Mouse (Mus musculus) testis, adult 2 months (tissue): ENCODE measurements around the gene Imp3. TPM values are rescaled to one million over a fixed set of nuclear protein-coding genes. Genes with fewer than 3 reads are reported as not detected.
A peak's percentile ranks its signal among the peaks of the same experiment; 100 is the strongest.
"Not testable (repeated sequence)": the region's sequence is repeated elsewhere in the genome, so short reads cannot be mapped to it uniquely, and the experiment has no call there.

ENCODE experiments used
- H3K27ac ChIP-seq: fragments of 200-500 bp; 2 replicates; pipeline ENCODE4 v1.5.1; 2012; ENCODE audit warnings: low read depth, low read length; ENCODE audit not compliant: control insufficient read depth, insufficient read depth
- H3K27me3 ChIP-seq: fragments of 200-500 bp; 2 replicates; pipeline ENCODE4 v1.6.1; 2012; ENCODE audit warnings: mild to moderate bottlenecking, low read length, moderate library complexity; ENCODE audit not compliant: control insufficient read depth, insufficient read depth
- H3K36me3 ChIP-seq: fragments of 200-500 bp; 2 replicates; pipeline ENCODE4 v1.6.1; 2012; ENCODE audit warnings: mild to moderate bottlenecking, low read length; ENCODE audit not compliant: control insufficient read depth, insufficient read depth
- H3K4me1 ChIP-seq: fragments of 200-500 bp; 2 replicates; pipeline ENCODE4 v1.6.1; 2012; ENCODE audit warnings: low read length; ENCODE audit not compliant: control insufficient read depth, insufficient read depth
- H3K4me3 ChIP-seq: fragments of 200-500 bp; 2 replicates; pipeline ENCODE4 v1.5.1; 2012; ENCODE audit warnings: low read depth, mild to moderate bottlenecking, low read length, moderate library complexity, mixed read lengths; ENCODE audit not compliant: control insufficient read depth
- CTCF ChIP-seq: fragments of 200-500 bp; IDR thresholded peaks from 2 replicates; pipeline ENCODE4 v1.5.1; 2012; ENCODE audit warnings: low read depth, mild to moderate bottlenecking, inconsistent platforms, low read length, moderate library complexity; ENCODE audit not compliant: control insufficient read depth, insufficient read depth, insufficient replicate concordance
- POLR2A ChIP-seq: fragments of 200-500 bp; IDR thresholded peaks from 2 replicates; pipeline ENCODE4 v1.6.1; 2012; ENCODE audit warnings: low read depth, mild to moderate bottlenecking, inconsistent platforms, low read length, moderate library complexity; ENCODE audit not compliant: control insufficient read depth
- polyA plus RNA-seq: library from polyadenylated mRNA; depleted of rRNA; stranded (reverse); fragments of >200 nt; gene quantifications from 2 replicates; pipeline ENCODE4 v1.2.3, GENCODE M21; 2012

Gene Imp3
- polyA plus RNA-seq, 1 experiment: 42.3 TPM

DNA sequence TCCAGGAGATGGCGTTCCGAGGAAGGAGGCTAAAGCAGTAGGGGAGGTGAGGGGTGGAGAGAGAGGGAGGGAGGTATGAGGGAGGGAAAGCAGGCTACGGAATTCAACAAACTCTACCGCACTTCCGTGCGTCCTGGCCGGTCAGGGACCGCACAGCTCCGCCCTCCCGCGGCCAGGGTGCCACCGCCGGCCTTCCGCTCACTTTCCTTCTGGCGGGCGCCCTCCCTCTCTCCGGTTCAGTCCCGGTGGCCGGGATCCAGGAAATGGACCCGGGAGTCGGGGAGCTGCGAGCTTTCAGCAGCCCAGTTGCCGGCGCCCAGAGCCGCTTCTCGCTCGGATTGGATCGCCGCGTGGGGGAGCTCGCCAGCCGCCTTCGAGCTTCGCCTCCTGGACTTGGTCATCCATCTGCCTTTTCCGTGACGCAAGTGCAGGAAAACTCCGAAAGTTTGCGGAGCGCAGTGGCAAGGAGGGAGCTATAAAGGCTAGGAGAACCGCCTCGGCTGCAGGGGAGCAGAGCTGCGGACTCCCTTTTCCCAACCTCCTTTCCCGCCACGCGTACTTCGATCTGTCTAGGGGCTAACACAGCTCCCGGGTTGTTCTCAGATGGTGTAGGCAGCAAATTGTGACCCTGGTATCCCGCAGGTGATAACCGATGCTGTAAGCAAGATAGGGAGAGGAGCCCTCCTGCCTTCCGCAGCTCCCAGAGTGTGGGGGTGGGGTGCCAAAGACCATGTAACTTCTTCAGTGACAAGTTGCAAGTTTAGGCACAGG lies 9.0 kb upstream of the Imp3 start, which contains the start of gene Snx33:
TSS of gene Snx33 (minus strand) at position 331 of the 771 bp plus-strand sequence.
- Histone ChIP-seq H3K27ac (peak within 1 kb of the TSS; percentile 78), H3K4me1 (peaks cover 17% of the 10 kb centered on the region), H3K4me3 (peak within 1 kb of the TSS; percentile 76), H3K36me3 (no peaks in the 10 kb centered on the region), H3K27me3 (no peaks in the 10 kb centered on the region)
- TF ChIP-seq POLR2A (peak; percentile 43), CTCF (peak; percentile 33; the same call in 1 of the 2 replicates)

DNA sequence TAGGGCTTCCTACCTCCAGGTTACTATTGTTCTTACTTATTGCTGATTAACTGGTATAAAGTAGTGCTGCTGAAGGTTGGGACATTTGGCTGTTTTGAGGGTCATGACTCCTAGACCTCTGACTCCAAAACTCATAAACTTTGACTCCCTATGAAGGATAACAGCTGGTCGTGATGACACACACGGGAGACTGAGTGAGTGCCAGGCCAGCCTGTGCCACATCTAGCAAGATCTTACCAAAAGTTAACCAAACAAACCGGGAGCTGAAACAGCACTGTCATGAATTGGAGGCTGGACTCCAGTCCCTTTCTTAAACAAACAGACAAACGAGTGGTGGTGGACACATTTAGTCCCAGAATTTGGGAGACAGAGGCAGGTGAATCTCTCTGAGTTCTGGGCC lies 7.8 kb upstream of the Imp3 start:
- TF ChIP-seq CTCF: no peak
- no peaks in the 10 kb centered on the region for H3K27me3 ChIP-seq
- peak overlapping the region; percentile 37; the same call in 1 of the 2 replicates for H3K4me3 ChIP-seq
- H3K27ac ChIP-seq: peak overlapping the region; percentile 41
- no peaks in the 10 kb centered on the region for H3K36me3 ChIP-seq
- H3K4me1 ChIP-seq: peaks cover 17% of the 10 kb centered on the region

DNA sequence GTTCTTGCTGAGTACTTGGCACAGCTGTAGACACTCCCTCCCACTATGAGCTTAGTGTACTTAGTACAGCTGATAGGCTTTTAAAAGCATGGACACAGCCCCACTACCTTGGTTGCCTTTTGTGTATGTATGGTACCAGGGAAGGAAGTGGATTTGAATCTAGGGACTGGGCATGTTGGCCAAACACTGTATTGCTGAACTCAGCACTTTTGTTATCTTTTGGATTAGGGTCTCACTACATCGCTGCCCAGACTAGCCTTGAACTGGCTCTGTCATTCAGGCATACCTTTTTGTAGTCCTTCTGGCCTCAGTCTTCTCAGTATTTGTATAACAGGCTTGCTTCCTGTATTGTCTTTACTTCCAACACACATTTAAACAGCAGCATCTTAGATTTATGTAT lies 6.7 kb upstream of the Imp3 start:
- Histone ChIP-seq H3K4me3 (peak overlapping the region; percentile 52; the same call in 1 of the 2 replicates), H3K27ac (no peak overlapping the region), H3K36me3 (no peaks in the 10 kb centered on the region), H3K4me1 (peaks cover 17% of the 10 kb centered on the region), H3K27me3 (no peaks in the 10 kb centered on the region)
- TF ChIP-seq POLR2A (no peak), CTCF (no peak)

DNA sequence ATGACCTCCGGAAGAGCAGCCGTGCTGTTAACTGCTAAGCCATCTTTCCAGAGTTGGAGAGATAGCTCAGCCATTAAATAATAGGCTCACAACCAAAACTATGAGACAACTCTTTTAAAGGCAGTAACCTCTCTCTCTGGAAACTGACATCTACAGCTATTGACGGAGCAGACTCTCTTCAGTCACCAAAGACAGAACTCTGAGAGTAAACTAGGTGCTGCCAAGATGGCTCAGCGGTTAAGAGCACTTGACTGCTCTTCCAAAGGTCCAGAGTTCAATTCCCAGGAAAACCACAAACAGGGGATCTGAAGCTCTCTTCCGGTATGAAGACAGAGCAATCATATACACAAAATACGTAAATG lies 433 bp upstream of the Imp3 start:
- Histone ChIP-seq H3K27ac (peak overlapping the region; percentile 73), H3K27me3 (no peaks in the 10 kb centered on the region), H3K4me3 (peak overlapping the region; percentile 91), H3K36me3 (no peaks in the 10 kb centered on the region), H3K4me1 (peaks cover 3% of the 10 kb centered on the region)
- TF ChIP-seq CTCF (no peak), POLR2A (no peak)

DNA sequence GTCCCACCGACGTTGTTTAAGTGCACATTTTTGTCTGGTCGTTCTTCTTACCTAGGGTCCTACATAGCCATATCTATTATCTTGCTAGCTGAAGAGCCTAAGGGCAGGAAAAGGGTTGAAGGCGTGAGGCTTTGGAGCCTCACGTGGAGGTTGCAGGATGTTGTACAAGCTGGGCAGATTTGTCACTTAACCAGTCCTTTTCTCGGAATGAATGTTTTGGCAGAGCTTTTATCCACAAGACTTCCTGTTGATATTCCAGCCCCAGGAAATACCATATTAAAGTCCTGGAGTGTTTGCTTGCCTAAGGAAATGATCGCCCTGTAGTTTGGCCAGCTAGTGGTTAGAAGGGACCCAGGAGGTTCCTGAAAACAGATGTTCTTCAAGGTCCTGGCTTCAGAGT lies 1.1 kb downstream of the Imp3 start:
- Histone ChIP-seq H3K27ac (peak overlapping the region; percentile 25; the same call in 1 of the 2 replicates), H3K4me1 (peaks cover 3% of the 10 kb centered on the region), H3K27me3 (no peaks in the 10 kb centered on the region), H3K4me3 (peak overlapping the region; percentile 91; the same call in 1 of the 2 replicates), H3K36me3 (no peaks in the 10 kb centered on the region)
- TF ChIP-seq POLR2A: no peak
- no peak for TF ChIP-seq CTCF

DNA sequence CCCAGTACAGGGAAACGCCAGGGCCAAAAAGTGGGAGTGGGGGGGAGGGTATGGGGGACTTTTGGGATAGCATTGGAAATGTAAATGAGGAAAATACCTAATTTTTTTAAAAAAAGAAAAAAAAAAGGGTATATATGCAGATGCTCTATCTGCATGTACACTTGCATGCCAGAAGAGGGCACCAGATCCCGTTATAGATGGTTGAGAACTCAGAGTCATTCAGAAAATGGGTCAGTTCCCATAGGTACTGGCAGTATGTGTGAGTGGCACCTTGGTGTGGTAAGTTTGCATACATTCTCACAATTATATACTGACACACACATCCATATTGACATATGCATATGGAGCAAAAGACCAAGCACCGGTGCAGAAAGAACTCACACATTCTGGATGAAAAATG lies 10.2 kb downstream of the Imp3 start:
- not testable (repeated sequence) for H3K36me3 ChIP-seq, H3K27ac ChIP-seq, H3K27me3 ChIP-seq, H3K4me3 ChIP-seq, H3K4me1 ChIP-seq

DNA sequence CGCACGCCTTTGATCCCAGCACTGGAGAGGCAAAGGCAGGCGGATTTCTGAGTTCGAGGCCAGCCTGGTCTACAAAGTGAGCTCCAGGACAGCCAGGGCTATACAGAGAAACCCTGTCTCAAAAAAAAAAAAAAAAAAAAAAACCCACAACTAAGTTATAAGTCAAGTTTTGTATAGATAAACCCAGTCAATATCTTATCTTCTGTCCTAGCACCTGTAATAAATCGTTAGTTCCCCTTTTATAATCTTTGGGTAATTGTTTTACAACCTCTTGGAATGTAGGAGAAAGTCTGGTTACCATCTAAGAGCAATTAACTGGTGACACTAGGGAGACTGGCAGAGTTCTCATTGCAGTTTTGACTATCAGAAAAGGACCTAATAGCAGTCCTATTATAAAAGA lies 11.4 kb downstream of the Imp3 start:
- H3K4me1 ChIP-seq, H3K27ac ChIP-seq, H3K27me3 ChIP-seq, H3K36me3 ChIP-seq, H3K4me3 ChIP-seq: not testable (repeated sequence)

DNA sequence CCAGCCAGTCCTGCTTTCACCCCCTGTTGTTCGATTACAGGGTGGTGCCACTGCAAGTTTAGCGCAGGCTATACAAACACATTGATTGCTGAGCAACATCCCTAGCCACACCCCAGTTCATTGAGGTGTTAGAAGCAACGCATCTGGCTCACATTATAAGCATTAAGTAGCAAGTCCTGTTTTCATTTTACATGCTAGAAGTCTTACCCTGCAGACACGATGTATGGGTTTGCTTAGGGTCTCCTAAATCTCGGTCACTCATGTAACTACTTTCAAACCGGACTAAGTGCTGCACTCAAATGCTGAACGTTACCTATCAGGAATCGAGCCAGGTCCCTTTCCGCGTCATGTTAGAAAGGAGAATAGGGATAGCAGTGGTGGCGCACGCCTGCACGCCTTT lies 12.5 kb downstream of the Imp3 start:
- TF ChIP-seq CTCF (no peak), POLR2A (no peak)
- no peaks in the 10 kb centered on the region for H3K36me3 ChIP-seq
- no peaks in the 10 kb centered on the region for H3K27me3 ChIP-seq
- peak overlapping the region; percentile 54 for H3K4me3 ChIP-seq
- peaks cover 5% of the 10 kb centered on the region; the same call in 1 of the 2 replicates for H3K4me1 ChIP-seq
- no peak overlapping the region for H3K27ac ChIP-seq
